Comparison of ENCODE assay signal across 8 mouse cellular contexts in genomic region chr8:77516845-77517244, GRCm38 (mm10). TPM values are rescaled to one million over a fixed set of nuclear protein-coding genes. Genes with fewer than 3 reads are reported as not detected.
A peak's percentile ranks its signal among the peaks of the same experiment; 100 is the strongest.
DNase-seq lines count a peak whose midpoint lies in the region; ATAC-seq and TF ChIP-seq lines count a peak whose summit lies in the region.

No protein-coding gene starts in this region.

- peaks cover 82% of the 10 kb centered on the region for H3K4me1 ChIP-seq in limb, embryonic 13.5 days
- H3K4me1 ChIP-seq in olfactory bulb, adult 2 months (ENCODE audit: control insufficient read depth, insufficient read depth, low read length), result peaks cover 9% of the 10 kb centered on the region

- H3K27me3 ChIP-seq in limb, embryonic 13.5 days, result no peaks in the 10 kb centered on the region

- H3K9me3 ChIP-seq in limb, embryonic 13.5 days, result no peaks in the 10 kb centered on the region

- no peak for TF ChIP-seq CTCF in olfactory bulb, adult 2 months (IDR thresholded peaks at IDR 0.05; ENCODE audit: insufficient read depth, low read depth, low read length)

- ATAC-seq in limb, embryonic 13.5 days (ENCODE audit: low FRiP score, low read depth), result no peak

- WGBS in limb, embryonic 13.5 days, result 2% methylated on average over 10 of the region's 10 CpGs
- 19% methylated on average over 10 of the region's 10 CpGs for WGBS in olfactory bulb, adult 2 months

- TF ChIP-seq POLR2A in olfactory bulb, adult 2 months (IDR thresholded peaks at IDR 0.05; ENCODE audit: insufficient read depth, low read depth, low read length), result no peak

- H3K27ac ChIP-seq in limb, embryonic 13.5 days, result no peak overlapping the region
- no peak overlapping the region for H3K27ac ChIP-seq in olfactory bulb, adult 2 months (ENCODE audit: insufficient read depth, low read depth, low read length)

- DNase-seq in ovary, postnatal 36 days (ENCODE audit: low spot score), result peak; percentile 13
- DNase-seq in ovary, postnatal 10 days (ENCODE audit: low spot score), result no peak
- peak; percentile 43 for DNase-seq in cerebellum, adult 9-10 months
- peak; percentile 25 for DNase-seq in heart, postnatal 4 days
- DNase-seq in gastrocnemius, adult 18-20 months (ENCODE audit: low spot score), result no peak
- DNase-seq in urinary bladder, postnatal 36 days (ENCODE audit: low spot score in 2 of 2), result no peak

- peak overlapping the region; percentile 84 for H3K4me3 ChIP-seq in limb, embryonic 13.5 days
- H3K4me3 ChIP-seq in olfactory bulb, adult 2 months (ENCODE audit: insufficient read depth, low read depth, low read length), result peak overlapping the region; percentile 61

- peak overlapping the region; percentile 83 for H3K9ac ChIP-seq in limb, embryonic 13.5 days

- no peaks in the 10 kb centered on the region for H3K36me3 ChIP-seq in limb, embryonic 13.5 days

- H3K4me2 ChIP-seq in limb, embryonic 13.5 days (replicated peaks), result peak overlapping the region; percentile 81

RNA-seq across cellular contexts. Expression of gene Arhgap10, which starts 0.9 kb away (rescaled TPM):
- 10 to 100 TPM; 50.3 to 51.3 TPM for total RNA-seq in heart, postnatal 4 days (2021)
- polyA plus RNA-seq in limb, embryonic 13.5 days (2015; fragmentation: Nextera tagmentation; extraction: Ambion mirVana), result 30.7 and 31.4 TPM in 2 replicates
- polyA plus RNA-seq in olfactory bulb, adult 2 months (2012; ENCODE audit: insufficient read depth, insufficient read length, low replicate concordance, missing spikeins), result not detected in 2 replicates
- 10 to 100 TPM; 37.6 to 40.7 TPM for total RNA-seq in gastrocnemius, adult 18-20 months (2021)

RNA-seq across cellular contexts. Expression of gene Prmt9, which starts 32.4 kb away (rescaled TPM):
- total RNA-seq in heart, postnatal 4 days (2021), result 10 to 100 TPM; 14.1 to 15.5 TPM
- polyA plus RNA-seq in limb, embryonic 13.5 days (2015; fragmentation: Nextera tagmentation; extraction: Ambion mirVana), result 21.0 and 24.3 TPM in 2 replicates
- not detected in 2 replicates for polyA plus RNA-seq in olfactory bulb, adult 2 months (2012; ENCODE audit: insufficient read depth, insufficient read length, low replicate concordance, missing spikeins)
- total RNA-seq in gastrocnemius, adult 18-20 months (2021), result 1 to 10 TPM; 8.8 to 9.1 TPM

Comparison
In these comparisons a context has a peak if more than half of its experiments do, and no peak if none do; other contexts are left out.
1. DNase-seq: peak in ovary, postnatal 36 days (single experiment), cerebellum, adult 9-10 months (single experiment) and heart, postnatal 4 days (single experiment); none in ovary, postnatal 10 days (single experiment), gastrocnemius, adult 18-20 months (single experiment) and urinary bladder, postnatal 36 days (0 of 2).